Comparison of ENCODE assay signal across 21 mouse cellular contexts in the genomic region with DNA sequence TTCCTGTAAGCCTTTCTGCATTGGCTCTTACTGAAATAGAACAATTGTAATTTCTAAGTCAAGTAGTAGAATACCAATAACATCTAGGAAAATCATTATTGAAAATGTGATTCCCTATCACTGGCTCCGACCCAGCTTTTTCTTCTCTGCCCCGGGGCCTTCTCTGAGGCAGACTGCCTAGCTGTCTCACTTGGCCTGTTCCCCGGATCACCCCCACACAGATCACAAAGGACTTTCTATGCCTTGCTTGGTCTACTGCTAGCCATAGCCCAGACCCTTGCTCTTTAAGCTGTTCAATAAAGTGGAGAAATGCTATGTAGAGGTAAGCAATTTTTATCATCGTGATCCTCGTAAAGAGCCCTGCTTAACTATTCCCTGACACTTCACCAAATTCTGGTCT.
A peak's percentile ranks its signal among the peaks of the same experiment; 100 is the strongest.
DNase-seq lines count a peak whose midpoint lies in the region; ATAC-seq and TF ChIP-seq lines count a peak whose summit lies in the region.
"Had no signal": no experiment of that assay in that cellular context is flagged by ENCODE, and none has a peak within 500 bp of the region (broad histone marks: within the 10 kb centered on the region; RNA-seq: fewer than 3 reads in every experiment).

No protein-coding gene starts in this region.

- no peak overlapping the region for H3K4me3 ChIP-seq in hindbrain, postnatal 0 days (ENCODE audit: low read length)
- no peak overlapping the region for H3K4me3 ChIP-seq in hindbrain, embryonic 10.5 days
- no peak overlapping the region for H3K4me3 ChIP-seq in limb, embryonic 14.5 days (replicated peaks; ENCODE audit: low read length)
- H3K4me3 ChIP-seq in limb, embryonic 10.5 days = no peak overlapping the region
- H3K4me3 ChIP-seq: forebrain, embryonic 10.5 days; forebrain, embryonic 13.5 days; heart, embryonic 12.5 days; heart, embryonic 15.5 days had no signal

- H3K27ac ChIP-seq in hindbrain, postnatal 0 days = 0 out of 2 replicates have a peak overlapping the region, but pooled peaks have one; percentile 22
- no peak overlapping the region for H3K27ac ChIP-seq in hindbrain, embryonic 10.5 days
- H3K27ac ChIP-seq in limb, embryonic 14.5 days (replicated peaks; ENCODE audit: low read depth, low read length) = 0 out of 2 replicates have a peak overlapping the region, but pooled peaks have one; percentile 5
- H3K27ac ChIP-seq in limb, embryonic 10.5 days = no peak overlapping the region
- H3K27ac ChIP-seq: forebrain, embryonic 10.5 days; forebrain, embryonic 13.5 days; heart, embryonic 15.5 days; hindbrain, embryonic 14.5 days had no signal

- 73% methylated on average over 5 of the region's 5 CpGs for WGBS in hindbrain, postnatal 0 days
- WGBS in hindbrain, embryonic 10.5 days = 91% methylated on average over 5 of the region's 5 CpGs
- WGBS in limb, embryonic 14.5 days = 57% methylated on average over 5 of the region's 5 CpGs
- WGBS in limb, embryonic 10.5 days = 91% methylated on average over 5 of the region's 5 CpGs

- TF ChIP-seq POLR2A in limb, embryonic 14.5 days (IDR thresholded peaks at IDR 0.05; ENCODE audit: borderline replicate concordance, extremely low read depth, insufficient read depth, insufficient read length) = no peak

- no peak overlapping the region for H3K4me2 ChIP-seq in hindbrain, postnatal 0 days (ENCODE audit: low read depth, low read length)
- no peak overlapping the region for H3K4me2 ChIP-seq in limb, embryonic 14.5 days (replicated peaks; ENCODE audit: low read depth, low read length, severe bottlenecking)
- H3K4me2 ChIP-seq: forebrain, embryonic 13.5 days; heart, embryonic 12.5 days; heart, embryonic 15.5 days; hindbrain, embryonic 14.5 days had no signal

- TF ChIP-seq CTCF in hindbrain, postnatal 0 days (IDR thresholded peaks at IDR 0.05; ENCODE audit: low read depth) = no peak

- no peak for ATAC-seq in hindbrain, postnatal 0 days
- no peak for ATAC-seq in limb, embryonic 14.5 days (ENCODE audit: low FRiP score, low read depth)
- ATAC-seq: activated CD4-positive, CD25-positive, alpha-beta regulatory T cell, adult 4 months; forebrain, embryonic 13.5 days; forebrain, embryonic 16.5 days had no signal

- no peaks in the 10 kb centered on the region for H3K4me1 ChIP-seq in hindbrain, postnatal 0 days (ENCODE audit: insufficient read depth, low read length)
- H3K4me1 ChIP-seq in hindbrain, embryonic 10.5 days (replicated peaks) = no peaks in the 10 kb centered on the region
- peaks cover 15% of the 10 kb centered on the region for H3K4me1 ChIP-seq in limb, embryonic 14.5 days (ENCODE audit: control insufficient read depth, insufficient read depth, low read length)
- peaks cover 15% of the 10 kb centered on the region for H3K4me1 ChIP-seq in limb, embryonic 10.5 days
- H3K4me1 ChIP-seq: forebrain, embryonic 10.5 days; forebrain, embryonic 13.5 days; heart, embryonic 12.5 days; heart, embryonic 15.5 days had no signal

- no peaks in the 10 kb centered on the region for H3K36me3 ChIP-seq in hindbrain, postnatal 0 days (ENCODE audit: insufficient read depth, low read length)
- H3K36me3 ChIP-seq in hindbrain, embryonic 10.5 days = no peaks in the 10 kb centered on the region
- no peaks in the 10 kb centered on the region for H3K36me3 ChIP-seq in limb, embryonic 14.5 days (ENCODE audit: control insufficient read depth, insufficient read depth, low read length)
- no peaks in the 10 kb centered on the region for H3K36me3 ChIP-seq in limb, embryonic 10.5 days
- H3K36me3 ChIP-seq: forebrain, embryonic 10.5 days; heart, embryonic 12.5 days; heart, embryonic 15.5 days had no signal

- H3K9me3 ChIP-seq in hindbrain, postnatal 0 days (ENCODE audit: low read length) = no peaks in the 10 kb centered on the region
- no peaks in the 10 kb centered on the region for H3K9me3 ChIP-seq in hindbrain, embryonic 10.5 days
- H3K9me3 ChIP-seq in limb, embryonic 14.5 days (ENCODE audit: control insufficient read depth, low read length) = no peaks in the 10 kb centered on the region
- no peaks in the 10 kb centered on the region for H3K9me3 ChIP-seq in limb, embryonic 10.5 days (replicated peaks)
- H3K9me3 ChIP-seq: forebrain, embryonic 10.5 days; forebrain, embryonic 13.5 days; heart, embryonic 12.5 days; heart, embryonic 15.5 days had no signal

- no peaks in the 10 kb centered on the region for H3K27me3 ChIP-seq in hindbrain, postnatal 0 days (ENCODE audit: insufficient read depth, low read length)
- no peaks in the 10 kb centered on the region for H3K27me3 ChIP-seq in hindbrain, embryonic 10.5 days (ENCODE audit: insufficient read depth, poor library complexity, severe bottlenecking)
- H3K27me3 ChIP-seq in limb, embryonic 14.5 days (ENCODE audit: control insufficient read depth, insufficient read depth, low read length) = no peaks in the 10 kb centered on the region
- no peaks in the 10 kb centered on the region for H3K27me3 ChIP-seq in limb, embryonic 10.5 days (ENCODE audit: low read depth, poor library complexity, severe bottlenecking)
- H3K27me3 ChIP-seq: forebrain, embryonic 13.5 days; heart, embryonic 12.5 days; heart, embryonic 15.5 days had no signal

- peak; percentile 42 to 51 for DNase-seq in cerebellum, postnatal 10 days
- no peak for DNase-seq in cerebellum, adult 9-11 months
- no peak for DNase-seq in hindbrain, postnatal 0 days (ENCODE audit: low spot score)
- no peak for DNase-seq in hindbrain, embryonic 10.5 days (ENCODE audit: low spot score)
- no peak for DNase-seq in limb, embryonic 14.5 days (ENCODE audit: low spot score)
- DNase-seq in limb, embryonic 10.5 days (ENCODE audit: low spot score) = no peak
- DNase-seq: adrenal gland, adult 8-10 months; adrenal gland, postnatal 25 days; cerebellum, adult 11-12 months; cerebellum, adult 9-10 months; gastrocnemius, postnatal 10 days; gastrocnemius, postnatal 36 days; heart, postnatal 10 days; heart, postnatal 36 days had no signal

- no peak overlapping the region for H3K9ac ChIP-seq in hindbrain, postnatal 0 days (replicated peaks; ENCODE audit: low read length)
- no peak overlapping the region for H3K9ac ChIP-seq in limb, embryonic 14.5 days (ENCODE audit: low read depth, low read length, severe bottlenecking)
- H3K9ac ChIP-seq: forebrain, embryonic 13.5 days; heart, embryonic 12.5 days; heart, embryonic 15.5 days; hindbrain, embryonic 14.5 days had no signal

Comparison
In these comparisons a context has a peak if more than half of its experiments do, and no peak if none do; other contexts are left out.
1. DNase-seq: peak in cerebellum, postnatal 10 days (2 of 2); none in cerebellum, adult 9-11 months (single experiment), hindbrain, postnatal 0 days (single experiment), hindbrain, embryonic 10.5 days (single experiment), limb, embryonic 14.5 days (single experiment) and limb, embryonic 10.5 days (single experiment).
2. H3K27ac ChIP-seq: peak in hindbrain, postnatal 0 days (single experiment) and limb, embryonic 14.5 days (single experiment); none in hindbrain, embryonic 10.5 days (single experiment) and limb, embryonic 10.5 days (single experiment).